Mouse (Mus musculus) neural tube, embryonic 11.5 days (tissue): ENCODE measurements around the gene Ctcf. TPM values are rescaled to one million over a fixed set of nuclear protein-coding genes. Genes with fewer than 3 reads are reported as not detected.

Experiments used
- ATAC-seq: fragments of 200-750 bp; cut with Nextera tagmentation; 2 replicates; pipeline ENCODE4 v1.8.0; 2017; ENCODE audit warnings: moderate number of reproducible peaks, mild to moderate bottlenecking, moderate TSS enrichment, moderate library complexity; ENCODE audit not compliant: insufficient read depth, low FRiP score, low TSS enrichment
- DNase-seq: peaks from one replicate; pipeline ENCODE4 v3.0.0-alpha.2; 2015; ENCODE audit warnings: low spot score
- H3K27ac ChIP-seq: fragments of 300-500 bp; sonication (generic); 2 replicates; pipeline ENCODE4 v1.5.1; 2014; ENCODE audit warnings: low read depth, mild to moderate bottlenecking, low read length
- H3K27me3 ChIP-seq: fragments of 300-500 bp; sonication (generic); 2 replicates; pipeline ENCODE4 v1.6.1; 2014; ENCODE audit warnings: mild to moderate bottlenecking, low read length, mixed read lengths; ENCODE audit not compliant: control insufficient read depth, insufficient read depth
- H3K36me3 ChIP-seq: fragments of 300-500 bp; sonication (generic); 2 replicates; pipeline ENCODE4 v1.6.1; 2014; ENCODE audit warnings: mild to moderate bottlenecking, low read length, moderate library complexity, mixed read lengths; ENCODE audit not compliant: control insufficient read depth, insufficient read depth
- H3K4me1 ChIP-seq: fragments of 300-500 bp; sonication (generic); 2 replicates; pipeline ENCODE4 v1.6.1; 2014; ENCODE audit warnings: low read length, mixed read lengths; ENCODE audit not compliant: control insufficient read depth, insufficient read depth
- H3K4me2 ChIP-seq: fragments of 300-500 bp; sonication (generic); 2 replicates; pipeline ENCODE4 v1.6.1; 2014; ENCODE audit warnings: low read depth, mild to moderate bottlenecking, moderate library complexity
- H3K4me3 ChIP-seq: fragments of 300-500 bp; sonication (generic); 2 replicates; pipeline ENCODE4 v1.5.1; 2014; ENCODE audit warnings: low read depth, low read length
- H3K9ac ChIP-seq: fragments of 300-500 bp; sonication (generic); 2 replicates; pipeline ENCODE4 v1.6.1; 2014; ENCODE audit warnings: mild to moderate bottlenecking, low read length
- H3K9me3 ChIP-seq: fragments of 300-500 bp; sonication (generic); 2 replicates; pipeline ENCODE4 v1.6.1; 2016; ENCODE audit warnings: low read length; ENCODE audit not compliant: control insufficient read depth
- WGBS: fragments of 180-500 bp; shearing (Covaris S2); extraction: QIAGEN DNeasy Blood & Tissue Kit; methylation state at CpG from one replicate; pipeline ENCODE4 v1.1.7; 2014; 5-methylcytosine and 5-hydroxymethylcytosine counted together
- polyA plus RNA-seq: library from polyadenylated mRNA; unstranded; fragments of >200 nt; fragmentation: Nextera tagmentation; extraction: Ambion mirVana; gene quantifications from 2 replicates; pipeline ENCODE4 v1.2.1, GENCODE M21; 2014

Gene Ctcf
- polyA plus RNA-seq, 1 experiment from 2014 or later, result 111 TPM

GRCm38 (mm10) chr8:105689256-105689982, 53.1 kb downstream of the Ctcf start:
- Histone ChIP-seq H3K4me1 (0 out of 2 replicates have a peak, but pooled peaks cover 3% of the 10 kb centered on the region), H3K4me3 (no peak overlapping the region), H3K27ac (no peak overlapping the region), H3K36me3 (no peaks in the 10 kb centered on the region; the same call in 1 of the 2 replicates), H3K4me2 (no peak overlapping the region), H3K27me3 (no peaks in the 10 kb centered on the region), H3K9me3 (no peaks in the 10 kb centered on the region), H3K9ac (no peak overlapping the region)
- WGBS, result 67% methylated on average over 35 of the region's 35 CpGs
- no peak for ATAC-seq
- DNase-seq, result no peak

- no peak for ATAC-seq
- 94% methylated on average over 9 of the region's 9 CpGs for WGBS
- DNase-seq, result no peak
- Histone ChIP-seq H3K4me2 (no peak overlapping the region), H3K36me3 (no peaks in the 10 kb centered on the region; the same call in 1 of the 2 replicates), H3K4me1 (0 out of 2 replicates have a peak, but pooled peaks cover 3% of the 10 kb centered on the region), H3K27me3 (no peaks in the 10 kb centered on the region), H3K27ac (no peak overlapping the region), H3K9ac (no peak overlapping the region), H3K4me3 (no peak overlapping the region), H3K9me3 (no peaks in the 10 kb centered on the region)
Observed at GRCm38 (mm10) chr8:105689983-105690360, 53.6 kb downstream of the Ctcf start.

GRCm38 (mm10) chr8:105690978-105691377, 54.6 kb downstream of the Ctcf start:
- no peak overlapping the region for H3K9ac ChIP-seq
- WGBS, result 88% methylated on average over 14 of the region's 14 CpGs
- ATAC-seq, result no peak
- H3K4me1 ChIP-seq, result 0 out of 2 replicates have a peak, but pooled peaks cover 3% of the 10 kb centered on the region
- no peaks in the 10 kb centered on the region for H3K9me3 ChIP-seq
- DNase-seq, result no peak
- H3K4me3 ChIP-seq, result no peak overlapping the region
- H3K36me3 ChIP-seq, result no peaks in the 10 kb centered on the region; the same call in 1 of the 2 replicates
- H3K4me2 ChIP-seq, result no peak overlapping the region
- H3K27me3 ChIP-seq, result no peaks in the 10 kb centered on the region
- H3K27ac ChIP-seq, result no peak overlapping the region

GRCm38 (mm10) chr8:105692449-105693182, 56.2 kb downstream of the Ctcf start:
- H3K4me1 ChIP-seq, result 0 out of 2 replicates have a peak, but pooled peaks cover 3% of the 10 kb centered on the region
- ATAC-seq (no peak), DNase-seq (no peak)
- no peak overlapping the region for H3K9ac ChIP-seq
- 90% methylated on average over 11 of the region's 11 CpGs for WGBS
- no peak overlapping the region for H3K4me3 ChIP-seq
- peaks cover 4% of the 10 kb centered on the region for H3K36me3 ChIP-seq
- H3K9me3 ChIP-seq, result no peaks in the 10 kb centered on the region
- no peak overlapping the region for H3K27ac ChIP-seq
- no peak overlapping the region for H3K4me2 ChIP-seq
- H3K27me3 ChIP-seq, result no peaks in the 10 kb centered on the region

- peak overlapping the region; percentile 56 for H3K27ac ChIP-seq
- peak overlapping the region; percentile 65 for H3K9ac ChIP-seq
- no peaks in the 10 kb centered on the region for H3K27me3 ChIP-seq
- DNase-seq (peak; percentile 81), ATAC-seq (peak; percentile 49)
- 0 out of 2 replicates have a peak, but pooled peaks cover 3% of the 10 kb centered on the region for H3K4me1 ChIP-seq
- H3K36me3 ChIP-seq, result peaks cover 8% of the 10 kb centered on the region
- peak overlapping the region; percentile 43 for H3K4me3 ChIP-seq
- WGBS, result 4% methylated on average over 30 of the region's 30 CpGs
- peak overlapping the region; percentile 79 for H3K4me2 ChIP-seq
- no peaks in the 10 kb centered on the region for H3K9me3 ChIP-seq
Observed at GRCm38 (mm10) chr8:105693648-105694047, 57.3 kb downstream of the Ctcf start.

GRCm38 (mm10) chr8:105694051-105694799, 57.9 kb downstream of the Ctcf start:
- peak overlapping the region; percentile 65 for H3K9ac ChIP-seq
- H3K4me1 ChIP-seq, result 0 out of 2 replicates have a peak, but pooled peaks cover 3% of the 10 kb centered on the region
- H3K4me3 ChIP-seq, result peak overlapping the region; percentile 43
- H3K27ac ChIP-seq, result peak overlapping the region; percentile 56
- H3K27me3 ChIP-seq, result no peaks in the 10 kb centered on the region
- ATAC-seq, result peak; percentile 46
- WGBS, result 10% methylated on average over 29 of the region's 40 CpGs
- peak; percentile 47 for DNase-seq
- H3K9me3 ChIP-seq, result no peaks in the 10 kb centered on the region
- H3K36me3 ChIP-seq, result peaks cover 8% of the 10 kb centered on the region
- H3K4me2 ChIP-seq, result peak overlapping the region; percentile 79

GRCm38 (mm10) chr8:105695080-105695780, 58.9 kb downstream of the Ctcf start:
- H3K27me3 ChIP-seq, result no peaks in the 10 kb centered on the region
- DNase-seq (no peak), ATAC-seq (no peak)
- no peaks in the 10 kb centered on the region for H3K9me3 ChIP-seq
- H3K36me3 ChIP-seq, result peaks cover 8% of the 10 kb centered on the region
- H3K4me1 ChIP-seq, result peaks cover 7% of the 10 kb centered on the region; the same call in 1 of the 2 replicates
- H3K4me3 ChIP-seq, result no peak overlapping the region; the same call in 1 of the 2 replicates
- 86% methylated on average over 30 of the region's 30 CpGs for WGBS
- H3K4me2 ChIP-seq, result peak overlapping the region; percentile 79; the same call in 1 of the 2 replicates
- no peak overlapping the region for H3K9ac ChIP-seq
- H3K27ac ChIP-seq, result no peak overlapping the region

- Histone ChIP-seq H3K9ac (no peak overlapping the region), H3K4me2 (no peak overlapping the region), H3K4me1 (peaks cover 13% of the 10 kb centered on the region), H3K27me3 (no peaks in the 10 kb centered on the region), H3K36me3 (peaks cover 8% of the 10 kb centered on the region), H3K9me3 (no peaks in the 10 kb centered on the region), H3K4me3 (no peak overlapping the region), H3K27ac (no peak overlapping the region)
- WGBS, result 92% methylated on average over 17 of the region's 17 CpGs
- DNase-seq (no peak), ATAC-seq (no peak)
Observed at GRCm38 (mm10) chr8:105697196-105697780, 60.9 kb downstream of the Ctcf start.
